Mouse (Mus musculus): Measurements from ENCODE around the gene Tnfsf10. TPM values are rescaled to one million over a fixed set of nuclear protein-coding genes. Genes with fewer than 3 reads are reported as not detected.
"Not testable (repeated sequence)": the region's sequence is repeated elsewhere in the genome, so short reads cannot be mapped to it uniquely, and the experiment has no call there.

The Tnfsf10 gene
- polyA plus RNA-seq, 1 experiment from 2014 or later: 0.14 TPM

DNA sequence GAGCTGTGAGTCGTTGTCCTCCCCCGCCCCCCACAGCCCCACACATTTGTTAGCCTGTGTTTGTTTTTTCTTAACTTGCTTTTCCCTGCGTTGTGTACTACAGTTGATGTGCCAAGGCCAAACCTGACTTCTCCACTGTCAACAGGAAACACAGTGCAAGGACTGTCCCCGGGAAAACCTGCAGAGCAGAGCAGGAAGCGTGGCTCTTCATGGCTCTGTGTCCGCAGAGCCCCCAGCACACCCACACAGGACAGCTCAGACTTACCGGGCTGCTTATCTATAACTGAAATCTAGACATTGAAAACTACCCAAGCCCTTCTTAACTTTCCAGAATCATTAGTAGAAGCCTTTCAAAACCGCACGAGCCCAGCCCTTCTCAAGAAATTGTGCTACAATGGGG lies 31.8 kb upstream of the Tnfsf10 start:
- ATAC-seq (ENCODE audit: low FRiP score, low read depth): no peak
- H3K4me1 ChIP-seq: peaks cover 9% of the 10 kb centered on the region
- H3K4me2 ChIP-seq (replicated peaks): no peak overlapping the region
- peaks cover 6% of the 10 kb centered on the region for H3K27me3 ChIP-seq
- H3K36me3 ChIP-seq: no peaks in the 10 kb centered on the region
- no peaks in the 10 kb centered on the region for H3K9me3 ChIP-seq
- WGBS: 79% methylated on average over 9 of the region's 9 CpGs
- no peak overlapping the region for H3K27ac ChIP-seq
- H3K9ac ChIP-seq: no peak overlapping the region
- no peak overlapping the region for H3K4me3 ChIP-seq

DNA sequence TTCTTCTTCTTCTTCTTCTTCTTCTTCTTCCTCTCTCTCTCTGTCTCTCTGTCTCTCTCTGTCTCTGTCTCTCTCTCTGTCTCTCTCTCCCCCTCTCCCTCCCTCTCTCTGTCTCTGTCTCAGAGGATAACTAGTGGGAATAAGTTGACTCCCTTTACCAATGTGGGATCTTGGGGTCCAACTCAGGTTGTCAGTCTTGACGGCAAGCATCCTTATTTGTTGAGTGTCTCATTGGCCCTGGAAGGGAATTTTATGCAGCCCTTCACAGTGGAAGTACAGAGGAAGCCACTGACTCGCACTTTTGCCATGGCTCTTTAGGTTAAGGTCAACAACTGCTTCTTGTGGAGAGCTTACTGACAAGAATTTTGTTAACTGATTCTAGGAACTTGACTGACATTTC lies 28.5 kb upstream of the Tnfsf10 start:
- ATAC-seq (ENCODE audit: low FRiP score, low read depth): no peak
- 77% methylated on average over 2 of the region's 2 CpGs for WGBS
- H3K4me2 ChIP-seq (replicated peaks): no peak overlapping the region
- no peak overlapping the region for H3K27ac ChIP-seq
- H3K9me3 ChIP-seq: no peaks in the 10 kb centered on the region
- H3K4me3 ChIP-seq: no peak overlapping the region
- H3K9ac ChIP-seq: no peak overlapping the region
- H3K27me3 ChIP-seq: no peaks in the 10 kb centered on the region
- no peaks in the 10 kb centered on the region for H3K36me3 ChIP-seq
- H3K4me1 ChIP-seq: peaks cover 3% of the 10 kb centered on the region

DNA sequence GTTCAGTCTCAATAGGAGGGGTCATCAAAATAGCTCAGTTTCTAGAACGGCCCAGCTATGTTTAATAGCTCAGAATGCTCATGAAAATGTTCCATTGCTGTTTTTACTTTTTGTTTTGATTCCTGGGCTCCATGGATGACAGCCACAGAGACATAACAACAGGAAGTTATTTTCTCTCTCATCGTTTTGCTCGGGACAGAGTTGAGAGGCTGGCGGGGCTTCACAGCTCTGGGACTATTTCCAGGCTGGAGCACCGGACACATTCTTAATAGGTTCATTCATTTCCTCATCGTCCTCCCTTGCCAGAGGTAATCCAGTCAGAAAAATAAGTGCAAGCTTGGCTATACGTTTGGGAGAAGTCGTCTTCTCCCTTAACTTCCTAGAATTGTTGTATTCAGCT lies 27.9 kb upstream of the Tnfsf10 start:
- Histone ChIP-seq H3K4me3 (no peak overlapping the region), H3K9ac (no peak overlapping the region), H3K36me3 (no peaks in the 10 kb centered on the region), H3K4me2 (replicated peaks) (no peak overlapping the region), H3K27me3 (no peaks in the 10 kb centered on the region), H3K9me3 (no peaks in the 10 kb centered on the region), H3K4me1 (no peaks in the 10 kb centered on the region), H3K27ac (no peak overlapping the region)
- no peak for ATAC-seq (ENCODE audit: low FRiP score, low read depth)
- 56% methylated on average over 8 of the region's 8 CpGs for WGBS

DNA sequence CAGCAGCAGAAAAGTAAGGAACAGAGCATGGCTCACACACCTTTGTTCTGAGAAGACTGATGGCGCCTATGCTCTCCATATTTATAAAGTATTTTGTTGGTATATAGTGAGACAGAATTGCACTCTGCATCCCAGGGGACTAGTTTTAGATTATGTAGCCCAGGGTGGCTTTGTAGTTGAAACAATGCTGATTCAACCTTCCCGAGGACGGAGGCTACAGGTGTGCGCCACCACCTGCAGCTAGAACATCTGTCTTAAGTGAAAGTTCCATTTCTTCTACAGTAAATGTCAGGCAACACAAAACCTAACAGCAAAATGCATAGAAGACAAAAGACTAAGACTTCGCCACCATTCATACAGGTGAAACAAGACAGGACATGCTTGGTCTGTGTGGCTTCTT lies 26.5 kb upstream of the Tnfsf10 start:
- no peak for ATAC-seq (ENCODE audit: low FRiP score, low read depth)
- 79% methylated on average over 5 of the region's 5 CpGs for WGBS
- Histone ChIP-seq H3K9ac (no peak overlapping the region), H3K4me3 (no peak overlapping the region), H3K4me1 (no peaks in the 10 kb centered on the region), H3K9me3 (no peaks in the 10 kb centered on the region), H3K4me2 (replicated peaks) (no peak overlapping the region), H3K36me3 (no peaks in the 10 kb centered on the region), H3K27me3 (no peaks in the 10 kb centered on the region), H3K27ac (no peak overlapping the region)

DNA sequence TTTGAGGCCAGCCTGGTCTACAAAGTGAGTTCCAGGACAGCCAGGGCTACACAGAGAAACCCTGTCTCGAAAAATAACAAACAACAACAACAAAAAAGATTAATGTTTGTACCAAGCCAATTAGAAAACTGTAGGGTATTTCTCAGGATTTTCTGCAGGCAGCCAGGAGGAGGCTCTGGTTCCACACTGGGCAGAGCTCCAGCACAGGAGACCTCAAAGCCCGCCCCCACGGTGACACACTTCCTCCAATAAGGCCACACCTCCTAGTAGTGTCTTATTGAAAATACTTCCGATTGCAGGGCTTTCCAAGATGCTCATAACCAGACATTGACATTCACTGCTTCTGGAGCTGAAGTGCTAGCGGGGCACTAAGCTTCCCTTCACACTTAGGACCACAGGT lies 25.9 kb upstream of the Tnfsf10 start:
- not testable (repeated sequence) for H3K4me1 ChIP-seq; H3K4me3 ChIP-seq; H3K9me3 ChIP-seq; ATAC-seq (ENCODE audit: low FRiP score, low read depth); H3K36me3 ChIP-seq; H3K9ac ChIP-seq; H3K27ac ChIP-seq; H3K4me2 ChIP-seq (replicated peaks); H3K27me3 ChIP-seq
- WGBS: 89% methylated on average over 5 of the region's 5 CpGs

DNA sequence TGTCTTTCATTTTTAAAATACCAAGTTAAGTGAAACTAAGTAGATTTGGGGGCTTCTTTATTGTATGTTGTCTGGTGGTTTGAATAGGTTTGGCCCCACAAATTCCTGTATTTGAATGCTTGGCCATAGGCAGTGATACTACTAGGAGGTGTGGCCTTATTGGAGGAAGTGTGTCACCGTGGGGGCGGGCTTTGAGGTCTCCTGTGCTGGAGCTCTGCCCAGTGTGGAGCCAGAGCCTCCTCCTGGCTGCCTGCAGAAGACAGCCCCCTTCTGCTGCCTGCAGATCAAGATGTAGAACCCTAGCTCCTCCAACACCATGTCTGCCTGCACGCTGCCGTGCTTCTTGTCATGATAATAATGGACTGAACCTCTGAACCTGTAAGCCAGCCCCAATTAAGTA lies 25.4 kb upstream of the Tnfsf10 start:
- WGBS: 89% methylated on average over 4 of the region's 4 CpGs
- not testable (repeated sequence) for H3K27ac ChIP-seq; H3K4me1 ChIP-seq; H3K4me3 ChIP-seq; H3K4me2 ChIP-seq (replicated peaks); H3K9me3 ChIP-seq; H3K36me3 ChIP-seq; ATAC-seq (ENCODE audit: low FRiP score, low read depth); H3K27me3 ChIP-seq; H3K9ac ChIP-seq

DNA sequence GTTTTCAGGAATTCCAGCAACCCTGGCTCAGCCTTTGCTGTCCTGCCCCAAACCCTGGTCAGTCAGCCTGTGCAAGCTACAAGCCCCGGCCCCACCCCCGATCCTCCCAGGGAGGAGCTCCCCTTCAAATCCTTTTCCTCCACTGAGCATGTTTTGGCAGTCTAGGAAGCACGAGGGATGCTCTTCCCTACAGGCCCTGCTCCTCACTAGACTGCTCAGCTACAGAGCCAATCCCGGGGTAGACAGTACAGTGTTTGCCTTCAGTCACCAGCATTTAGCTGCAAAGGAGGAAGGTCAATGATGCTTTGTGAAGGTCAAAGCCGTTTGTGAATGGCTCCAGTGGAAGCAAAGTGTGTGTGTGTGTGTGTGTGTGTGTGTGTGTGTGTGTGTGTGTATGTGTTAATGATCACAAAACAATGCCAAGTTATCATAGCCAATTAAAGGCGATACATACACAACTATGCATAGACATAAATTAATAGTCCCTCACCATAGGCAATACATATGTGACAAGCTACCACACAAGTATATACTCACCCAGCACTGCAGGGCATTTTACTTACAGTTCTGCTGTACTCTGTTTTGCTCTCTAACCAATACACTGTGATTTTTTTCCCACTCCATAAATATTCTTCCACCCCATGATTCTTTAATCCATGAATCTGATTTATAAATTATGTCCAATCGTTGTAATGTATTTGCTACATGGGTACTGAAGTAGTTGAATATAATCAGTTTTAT lies 23.0 kb upstream of the Tnfsf10 start:
- no peak for ATAC-seq (ENCODE audit: low FRiP score, low read depth)
- Histone ChIP-seq H3K27ac (no peak overlapping the region), H3K4me1 (no peaks in the 10 kb centered on the region), H3K9ac (no peak overlapping the region), H3K9me3 (no peaks in the 10 kb centered on the region), H3K27me3 (no peaks in the 10 kb centered on the region), H3K4me3 (no peak overlapping the region), H3K36me3 (no peaks in the 10 kb centered on the region), H3K4me2 (replicated peaks) (no peak overlapping the region)
- 69% methylated on average over 7 of the region's 7 CpGs for WGBS

DNA sequence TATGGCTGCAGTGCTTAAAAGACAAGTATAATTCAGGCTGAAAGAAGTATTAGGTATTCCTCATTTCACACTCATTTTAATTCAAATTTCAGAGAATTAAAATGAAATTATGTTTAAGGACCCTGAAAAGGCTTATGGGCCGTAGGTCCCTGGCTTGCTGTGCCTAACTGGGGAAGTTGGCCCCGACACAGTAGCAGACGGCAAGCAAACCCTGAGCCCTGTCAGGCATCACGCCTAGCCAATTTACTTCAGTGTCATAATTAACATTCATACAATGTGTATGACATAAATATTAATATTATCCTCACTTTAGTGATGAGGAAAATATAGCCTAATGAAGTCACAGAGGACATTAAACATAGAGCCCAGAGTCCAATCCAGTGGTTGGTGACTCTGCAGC lies 16.4 kb upstream of the Tnfsf10 start:
- ATAC-seq (ENCODE audit: low FRiP score, low read depth): no peak
- H3K36me3 ChIP-seq: no peaks in the 10 kb centered on the region
- no peak overlapping the region for H3K9ac ChIP-seq
- H3K27ac ChIP-seq: no peak overlapping the region
- no peaks in the 10 kb centered on the region for H3K9me3 ChIP-seq
- WGBS: 90% methylated on average over 4 of the region's 4 CpGs
- H3K4me3 ChIP-seq: no peak overlapping the region
- H3K4me2 ChIP-seq (replicated peaks): no peak overlapping the region
- no peaks in the 10 kb centered on the region for H3K27me3 ChIP-seq
- no peaks in the 10 kb centered on the region for H3K4me1 ChIP-seq

DNA sequence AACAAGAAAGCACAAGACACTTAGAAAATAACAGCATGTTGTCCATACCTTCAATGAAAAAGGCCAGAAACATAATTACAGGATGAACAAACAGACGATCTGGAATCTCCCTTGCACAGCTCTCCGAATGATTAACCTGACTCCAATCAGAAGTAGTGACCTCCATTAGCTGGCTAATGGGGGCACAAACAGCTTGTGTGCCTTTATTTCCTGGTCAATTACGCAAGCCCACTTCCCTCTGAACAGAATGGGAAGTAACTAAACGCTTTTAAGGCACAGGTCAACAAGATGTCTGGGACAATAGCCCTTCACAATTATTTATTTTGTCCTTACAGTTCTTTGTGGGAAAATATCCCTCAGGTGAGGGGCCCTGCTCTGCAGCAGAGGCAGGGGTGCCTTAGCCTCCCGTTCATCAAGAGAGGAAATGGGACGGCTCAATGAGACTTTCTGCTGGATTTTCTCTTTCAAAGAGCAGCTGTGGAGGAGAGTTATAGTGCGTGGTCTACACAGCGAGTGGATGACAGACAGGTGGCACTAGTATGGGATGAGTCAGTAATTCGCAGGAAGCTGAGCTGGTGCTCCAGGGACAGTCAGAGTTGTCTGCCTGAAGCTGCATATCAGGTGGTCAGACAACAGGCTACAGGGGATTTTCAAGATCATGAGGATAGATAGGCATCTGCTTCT lies 14.3 kb upstream of the Tnfsf10 start:
- no peaks in the 10 kb centered on the region for H3K4me1 ChIP-seq
- H3K27me3 ChIP-seq: no peaks in the 10 kb centered on the region
- 72% methylated on average over 9 of the region's 9 CpGs for WGBS
- no peak overlapping the region for H3K4me2 ChIP-seq (replicated peaks)
- no peaks in the 10 kb centered on the region for H3K36me3 ChIP-seq
- H3K4me3 ChIP-seq: no peak overlapping the region
- ATAC-seq (ENCODE audit: low FRiP score, low read depth): no peak
- no peaks in the 10 kb centered on the region for H3K9me3 ChIP-seq
- H3K9ac ChIP-seq: no peak overlapping the region
- H3K27ac ChIP-seq: no peak overlapping the region

DNA sequence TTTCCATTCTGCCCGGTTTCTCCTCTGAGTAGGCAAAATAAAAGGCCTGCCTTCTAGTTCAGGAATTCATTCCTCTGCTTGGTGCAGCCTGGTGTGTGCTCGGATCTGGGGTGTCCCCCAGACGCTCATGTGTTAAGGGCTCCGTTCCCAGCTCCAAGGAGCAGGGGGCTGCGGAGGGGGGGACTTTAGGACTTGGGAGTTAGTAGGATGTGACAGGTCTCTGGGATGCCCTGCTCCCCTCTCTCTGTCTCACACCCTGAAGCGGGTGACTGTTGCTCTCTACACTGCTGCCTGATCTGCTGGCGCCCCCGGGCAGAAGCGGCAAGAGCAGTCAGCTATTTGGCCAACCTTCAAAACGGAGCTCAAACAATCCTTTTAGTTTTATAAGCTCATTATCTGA lies 10.0 kb upstream of the Tnfsf10 start:
- H3K36me3 ChIP-seq: no peaks in the 10 kb centered on the region
- H3K27ac ChIP-seq: no peak overlapping the region
- no peaks in the 10 kb centered on the region for H3K4me1 ChIP-seq
- H3K4me3 ChIP-seq: no peak overlapping the region
- ATAC-seq (ENCODE audit: low FRiP score, low read depth): no peak
- 70% methylated on average over 10 of the region's 10 CpGs for WGBS
- no peak overlapping the region for H3K4me2 ChIP-seq (replicated peaks)
- H3K27me3 ChIP-seq: no peaks in the 10 kb centered on the region
- H3K9me3 ChIP-seq: no peaks in the 10 kb centered on the region
- H3K9ac ChIP-seq: no peak overlapping the region

DNA sequence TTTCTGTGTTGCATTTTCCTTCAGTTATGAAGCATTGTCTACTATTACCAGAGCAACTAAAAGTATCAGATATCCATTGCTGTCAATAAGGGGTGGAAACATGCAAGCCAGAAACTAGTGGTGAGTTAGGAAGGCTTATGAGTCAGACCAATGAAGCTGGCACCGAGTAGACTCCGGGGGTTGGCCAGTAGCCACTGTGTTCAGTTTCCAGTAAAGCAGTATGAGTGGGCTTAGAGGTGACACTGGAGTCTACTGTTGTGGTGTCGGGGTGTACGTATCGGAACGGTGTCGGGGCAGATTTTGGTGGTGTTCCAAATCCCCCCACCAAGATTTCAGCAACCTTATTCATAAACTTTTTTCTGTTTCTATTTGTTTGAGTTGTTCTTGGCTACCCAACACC lies 5.9 kb upstream of the Tnfsf10 start:
- Histone ChIP-seq H3K4me2 (replicated peaks) (no peak overlapping the region), H3K4me1 (no peaks in the 10 kb centered on the region), H3K27ac (no peak overlapping the region), H3K27me3 (no peaks in the 10 kb centered on the region), H3K9me3 (no peaks in the 10 kb centered on the region), H3K4me3 (no peak overlapping the region), H3K9ac (no peak overlapping the region), H3K36me3 (no peaks in the 10 kb centered on the region)
- WGBS: 95% methylated on average over 7 of the region's 7 CpGs
- no peak for ATAC-seq (ENCODE audit: low FRiP score, low read depth)

DNA sequence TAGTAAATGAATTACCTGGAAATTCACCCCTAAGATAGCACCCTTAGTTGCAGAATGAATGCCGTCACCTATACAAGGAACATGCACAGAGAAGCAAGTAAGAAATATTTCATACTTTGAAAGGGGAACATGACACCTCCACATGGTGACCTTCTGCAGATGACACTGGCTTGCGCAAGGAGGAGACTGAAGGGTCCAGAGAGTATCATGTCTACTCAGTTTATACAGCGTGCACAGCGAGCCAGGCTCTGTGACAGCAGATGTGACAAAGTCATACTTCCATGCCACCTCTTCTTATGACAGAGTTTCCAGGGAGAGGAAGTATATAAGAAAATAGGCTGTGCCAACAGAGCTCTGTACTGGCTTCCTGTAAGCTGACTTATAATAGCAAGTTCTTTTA lies 5.4 kb upstream of the Tnfsf10 start:
- H3K4me3 ChIP-seq: no peak overlapping the region
- ATAC-seq (ENCODE audit: low FRiP score, low read depth): no peak
- no peaks in the 10 kb centered on the region for H3K36me3 ChIP-seq
- no peak overlapping the region for H3K9ac ChIP-seq
- H3K4me2 ChIP-seq (replicated peaks): no peak overlapping the region
- H3K27ac ChIP-seq: no peak overlapping the region
- 93% methylated on average over 4 of the region's 4 CpGs for WGBS
- no peaks in the 10 kb centered on the region for H3K9me3 ChIP-seq
- peaks cover under 1% of the 10 kb centered on the region; the same call in 1 of the 2 replicates for H3K4me1 ChIP-seq
- H3K27me3 ChIP-seq: no peaks in the 10 kb centered on the region
